Mouse (Mus musculus): Measurements from ENCODE around the gene Abcd2.

GRCm38 (mm10) chr15:91203521-91203920 is 11.9 kb upstream of the Abcd2 start:
- no peak for TF ChIP-seq TAL1 (IDR thresholded peaks at IDR 0.05; ENCODE audit: low read length)
- TF ChIP-seq GATA1 (IDR thresholded peaks at IDR 0.05; ENCODE audit: low read length): no peak

Measured in erythroblast, embryonic 14.5 days (primary cell).